Mouse (Mus musculus) monocyte, adult 5-6 weeks (primary cell): ENCODE measurements around the gene Rps26. TPM values are rescaled to one million over a fixed set of nuclear protein-coding genes. Genes with fewer than 3 reads are reported as not detected.

Experiments used
- ATAC-seq: fragments of 153-309, 156-312 bp; replicated peaks from 2 replicates; pipeline ENCODE4 v1.8.0; 2017; ENCODE audit warnings: mild to moderate bottlenecking; ENCODE audit not compliant: low TSS enrichment, insufficient number of reproducible peaks, severe bottlenecking, poor library complexity, low FRiP score
- total RNA-seq: library from RNA; stranded (forward); fragments of 200-1000, 200-491, 200-594 nt; gene quantifications from 3 replicates; pipeline ENCODE4 v1.2.3, GENCODE M21; 2017

Gene Rps26
- total RNA-seq, 1 experiment from 2014 or later = 224 TPM

DNA sequence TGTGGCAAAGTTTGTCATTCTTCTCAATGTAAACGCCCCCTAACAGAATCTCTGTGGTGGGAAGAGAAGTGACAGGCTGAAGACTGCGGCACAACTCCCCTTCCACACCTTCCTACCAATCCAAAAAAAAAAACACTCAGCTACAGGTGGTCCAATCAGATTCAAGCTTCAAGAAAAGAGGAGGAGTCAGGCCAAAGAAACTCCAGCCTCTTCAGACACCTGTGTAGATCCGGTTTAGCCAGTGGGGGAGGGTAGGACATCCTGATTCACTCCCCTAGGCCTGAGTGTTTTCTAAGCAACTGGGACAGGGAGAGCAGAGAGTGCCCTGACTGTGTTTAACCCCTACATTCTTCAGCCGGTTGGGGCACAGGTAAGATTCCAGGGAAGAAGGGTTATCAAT lies 42.2 kb downstream of the Rps26 start:
- no peak for ATAC-seq

DNA sequence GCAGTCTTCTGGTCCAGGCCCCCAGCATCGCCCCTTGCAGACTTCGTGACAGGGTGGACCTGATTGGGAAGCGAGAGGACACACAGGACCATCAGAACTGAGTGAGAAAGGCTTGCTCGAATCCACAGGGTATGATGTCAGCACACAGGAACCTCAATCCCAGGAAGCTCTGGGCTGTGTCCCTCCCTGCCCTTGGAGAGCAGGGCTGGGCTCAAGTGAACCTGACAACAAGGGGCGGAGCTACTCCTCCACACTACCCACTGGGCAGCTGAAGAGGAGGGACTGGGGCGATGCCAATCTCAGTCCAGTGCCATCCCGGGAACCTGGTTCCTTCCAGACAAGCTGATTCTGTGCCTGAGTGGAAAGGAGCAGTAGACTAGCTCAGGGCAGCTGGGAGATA lies 42.9 kb downstream of the Rps26 start:
- no peak for ATAC-seq

DNA sequence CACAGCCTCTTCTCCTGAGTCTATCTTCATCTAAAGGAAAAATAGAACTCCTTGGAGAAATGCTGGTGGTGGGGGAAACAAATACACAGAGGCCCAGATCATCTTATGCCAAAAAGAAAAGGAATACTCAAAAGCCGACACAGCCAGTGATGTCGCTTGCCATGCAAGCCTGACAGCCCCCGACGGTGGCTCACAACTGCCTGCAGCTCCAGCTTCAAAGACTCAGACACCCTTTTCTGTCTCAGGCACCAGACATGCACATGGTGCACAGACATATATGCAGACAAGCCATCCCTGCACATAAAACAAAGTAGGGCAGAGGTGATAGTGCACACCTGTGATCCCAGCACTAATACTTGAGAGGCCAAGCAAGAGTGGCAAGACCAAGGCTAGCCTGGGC lies 46.8 kb downstream of the Rps26 start:
- no peak for ATAC-seq

DNA sequence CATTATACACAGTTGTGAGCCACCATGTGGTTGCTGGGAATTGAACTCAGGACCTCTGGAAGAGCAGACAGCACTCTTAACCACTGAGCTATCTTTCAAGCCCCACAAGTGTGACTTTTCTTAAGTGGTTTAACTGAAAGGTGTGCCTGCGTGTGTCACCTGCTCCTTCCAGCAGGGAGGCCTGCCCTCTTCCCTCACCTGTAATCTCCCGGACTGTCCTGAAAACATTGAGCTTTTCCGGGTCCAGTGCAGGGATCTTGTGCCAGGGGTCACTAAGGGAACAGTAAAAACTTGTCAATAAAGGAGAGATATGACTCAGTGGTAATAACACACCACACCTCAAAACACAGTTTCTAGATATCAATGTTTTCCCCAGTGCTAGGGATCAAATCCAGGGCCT lies 47.2 kb downstream of the Rps26 start:
- no peak for ATAC-seq

DNA sequence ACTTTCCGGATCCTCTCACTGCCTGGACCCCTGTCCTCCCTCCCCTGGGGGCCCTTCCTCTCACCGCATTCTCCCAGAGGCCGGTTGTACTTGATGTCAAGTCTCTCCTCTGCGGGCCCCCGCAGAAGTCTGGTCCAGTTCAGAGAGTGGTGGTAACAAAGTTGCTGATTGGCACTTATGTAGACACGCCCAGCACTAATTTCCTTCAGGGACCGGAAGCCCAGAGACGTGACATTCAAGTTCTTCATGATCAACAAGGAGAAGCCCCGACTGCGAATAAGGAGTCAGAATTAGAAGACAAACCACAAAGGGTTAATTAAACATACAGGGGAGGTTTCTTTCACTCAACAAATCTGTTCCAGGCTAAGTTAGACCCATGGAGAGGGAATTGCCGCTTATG lies 48.2 kb downstream of the Rps26 start:
- ATAC-seq = no peak

DNA sequence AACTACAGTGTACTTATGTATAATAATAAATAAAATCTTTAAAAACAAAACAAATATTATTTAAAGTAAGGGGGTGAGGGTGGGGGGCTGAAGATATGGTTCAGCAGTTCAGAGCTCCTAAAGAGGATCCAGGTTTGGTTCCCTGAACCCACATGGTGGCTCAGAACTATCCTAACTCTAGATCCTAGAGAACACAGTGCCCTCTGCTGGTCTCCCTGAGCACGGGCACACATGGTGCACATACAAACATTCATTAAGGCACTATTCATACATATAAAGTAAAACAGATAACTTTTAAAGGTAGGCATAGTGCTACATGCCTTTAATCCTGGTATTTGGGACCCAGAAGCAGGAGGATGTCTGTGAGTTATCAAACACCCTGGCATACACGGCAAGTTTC lies 51.5 kb downstream of the Rps26 start:
- no peak for ATAC-seq

Other genes with a start within 250 kb of the Rps26 start
- 6.5 to 18.2 TPM (median 8.3 TPM) in 3 replicates for gene Ankrd52, start 249.6 kb downstream of the Rps26 start, total RNA-seq
- not detected in 3 replicates for gene Slc39a5, start 225.5 kb downstream of the Rps26 start, total RNA-seq
- gene Nabp2, start 215.3 kb downstream of the Rps26 start, total RNA-seq = 34.6 to 49.4 TPM (median 44.2 TPM) in 3 replicates
- gene Rnf41, start 215.1 kb downstream of the Rps26 start, total RNA-seq = 16.2 to 36.8 TPM (median 28.3 TPM) in 3 replicates
- gene Smarcc2, start 167.5 kb downstream of the Rps26 start, total RNA-seq = 53.3 to 103 TPM (median 61.2 TPM) in 3 replicates
- gene Myl6, start 132.6 kb downstream of the Rps26 start, total RNA-seq = 2,131 to 2,768 TPM (median 2,315 TPM) in 3 replicates
- gene Myl6b, start 128.1 kb downstream of the Rps26 start, total RNA-seq = not detected in 3 replicates
- gene Esyt1, start 100.9 kb downstream of the Rps26 start, total RNA-seq = 135 to 345 TPM (median 157 TPM) in 3 replicates
- 16.1 to 26.5 TPM (median 19.1 TPM) in 3 replicates for gene Zc3h10, start 79.0 kb downstream of the Rps26 start, total RNA-seq
- 2,103 to 2,260 TPM (median 2,168 TPM) in 3 replicates for gene Rpl41, start 77.4 kb downstream of the Rps26 start, total RNA-seq
- 37.2 to 74.1 TPM (median 47.8 TPM) in 3 replicates for gene Pa2g4, start 60.8 kb downstream of the Rps26 start, total RNA-seq
- gene Erbb3, start 37.1 kb downstream of the Rps26 start, total RNA-seq = 1.4 to 3.3 TPM (median 2.8 TPM) in 3 replicates
- not detected in 3 replicates for gene Ikzf4, start 19.2 kb upstream of the Rps26 start, total RNA-seq
- 4.6 to 10.7 TPM (median 6.1 TPM) in 3 replicates for gene Suox, start 47.3 kb upstream of the Rps26 start, total RNA-seq
- gene Rab5b, start 69.5 kb upstream of the Rps26 start, total RNA-seq = 64.1 to 81.0 TPM (median 72.7 TPM) in 3 replicates
- gene Pmel, start 77.4 kb upstream of the Rps26 start, total RNA-seq = not detected in 3 replicates
- 14.5 to 21.4 TPM (median 19.5 TPM) in 3 replicates for gene Cdk2, start 78.3 kb upstream of the Rps26 start, total RNA-seq
- 68.7 to 107 TPM (median 86.0 TPM) in 3 replicates for gene Dgka, start 118.1 kb upstream of the Rps26 start, total RNA-seq
- gene Pym1, start 121.1 kb upstream of the Rps26 start, total RNA-seq = 30.7 to 38.7 TPM (median 34.9 TPM) in 3 replicates
- 0.53 to 10.5 TPM (median 2.5 TPM) in 3 replicates for gene Mmp19, start 164.2 kb upstream of the Rps26 start, total RNA-seq
- 73.0 to 91.5 TPM (median 73.5 TPM) in 3 replicates for gene Dnajc14, start 177.3 kb upstream of the Rps26 start, total RNA-seq
- 1.1 to 2.5 TPM (median 2.0 TPM) in 3 replicates for gene Tmem198b, start 177.6 kb upstream of the Rps26 start, total RNA-seq
- gene Sarnp, start 190.6 kb upstream of the Rps26 start, total RNA-seq = 151 to 244 TPM (median 182 TPM) in 3 replicates
- gene Ormdl2, start 194.9 kb upstream of the Rps26 start, total RNA-seq = 72.1 to 86.7 TPM (median 76.6 TPM) in 3 replicates